Mouse (Mus musculus): ENCODE results near the gene Mettl21e.
"Not testable (repeated sequence)": the region's sequence is repeated elsewhere in the genome, so short reads cannot be mapped to it uniquely, and the experiment has no call there.

Gene Mettl21e

GRCm38 (mm10) chr1:44218876-44219275, at the start of gene Mettl21e:
Gene Mettl21e, minus strand, starts transcription at chr1:44218961.
- no peak for DNase-seq

- not testable (repeated sequence) for DNase-seq
These were observed 21.7 kb upstream of the Mettl21e start for GRCm38 (mm10) chr1:44240440-44240839.

- no peak for DNase-seq
These were observed 21.2 kb upstream of the Mettl21e start for GRCm38 (mm10) chr1:44239969-44240368.

GRCm38 (mm10) chr1:44237305-44237704, 18.5 kb upstream of the Mettl21e start:
- DNase-seq = no peak

GRCm38 (mm10) chr1:44235311-44235710, 16.6 kb upstream of the Mettl21e start:
- DNase-seq = no peak

- not testable (repeated sequence) for DNase-seq
These were observed 15.8 kb upstream of the Mettl21e start for GRCm38 (mm10) chr1:44234531-44234930.

- DNase-seq = no peak
These were observed 10.3 kb upstream of the Mettl21e start for GRCm38 (mm10) chr1:44229044-44229443.

GRCm38 (mm10) chr1:44217118-44217517, 1.6 kb downstream of the Mettl21e start:
- DNase-seq = no peak

GRCm38 (mm10) chr1:44216352-44217116, 2.2 kb downstream of the Mettl21e start:
- no peak for DNase-seq

GRCm38 (mm10) chr1:44214443-44214842, 4.3 kb downstream of the Mettl21e start:
- DNase-seq = no peak

GRCm38 (mm10) chr1:44202876-44203275, 15.9 kb downstream of the Mettl21e start:
- no peak for DNase-seq

- DNase-seq = no peak
These were observed 20.2 kb downstream of the Mettl21e start for GRCm38 (mm10) chr1:44198273-44199171.

GRCm38 (mm10) chr1:44186396-44186795, 32.4 kb downstream of the Mettl21e start:
- DNase-seq = no peak

GRCm38 (mm10) chr1:44178086-44178485, 40.7 kb downstream of the Mettl21e start:
- no peak for DNase-seq

GRCm38 (mm10) chr1:44173903-44174302, 44.9 kb downstream of the Mettl21e start:
- no peak for DNase-seq

- DNase-seq = no peak
These were observed 46.1 kb downstream of the Mettl21e start for GRCm38 (mm10) chr1:44172656-44173055.

- DNase-seq = no peak
These were observed 50.8 kb downstream of the Mettl21e start for GRCm38 (mm10) chr1:44167859-44168383.

- DNase-seq = no peak
These were observed 56.4 kb downstream of the Mettl21e start for GRCm38 (mm10) chr1:44162389-44162788.

GRCm38 (mm10) chr1:44161818-44162217, 56.9 kb downstream of the Mettl21e start:
- no peak for DNase-seq

GRCm38 (mm10) chr1:44158317-44158716, 60.4 kb downstream of the Mettl21e start:
- DNase-seq = no peak

- DNase-seq = peak; percentile 44
These were observed 63.5 kb downstream of the Mettl21e start for GRCm38 (mm10) chr1:44155287-44155686.

Measured in thymus, postnatal 14 days (tissue).